Mouse (Mus musculus) urinary bladder, postnatal 36 days (tissue): ENCODE measurements around the gene Rnf38.

ENCODE experiments used
- DNase-seq, 2 experiments: peaks; one replicate each; pipeline ENCODE4 v3.0.0; 2022; ENCODE audit warnings: low spot score in 2 of 2, mixed read lengths in 1 of 2

Gene Rnf38

GRCm38 (mm10) chr4:44224141-44224540 lies 9.4 kb downstream of the Rnf38 start:
- no peak for DNase-seq

- DNase-seq, result no peak
These were observed 10.1 kb downstream of the Rnf38 start for GRCm38 (mm10) chr4:44223444-44223843.

- DNase-seq, result no peak
These were observed 16.7 kb downstream of the Rnf38 start for GRCm38 (mm10) chr4:44216797-44217442.

GRCm38 (mm10) chr4:44199968-44200367 lies 33.6 kb downstream of the Rnf38 start:
- no peak for DNase-seq

GRCm38 (mm10) chr4:44187431-44187830 lies 46.2 kb downstream of the Rnf38 start:
- DNase-seq, result no peak

- DNase-seq, result no peak
These were observed 49.7 kb downstream of the Rnf38 start for GRCm38 (mm10) chr4:44183862-44184261.

- DNase-seq, result peak in 1 of 2 experiments; percentile 62
These were observed 53.8 kb downstream of the Rnf38 start for GRCm38 (mm10) chr4:44179748-44180147.

GRCm38 (mm10) chr4:44173177-44173576 lies 60.4 kb downstream of the Rnf38 start:
- peak; percentile 26 to 51 for DNase-seq

- no peak for DNase-seq
These were observed 60.9 kb downstream of the Rnf38 start for GRCm38 (mm10) chr4:44172676-44173075.

GRCm38 (mm10) chr4:44169884-44170283 lies 63.7 kb downstream of the Rnf38 start:
- DNase-seq, result no peak

GRCm38 (mm10) chr4:44168816-44169215 lies 64.8 kb downstream of the Rnf38 start:
- no peak for DNase-seq

- DNase-seq, result peak; percentile 92 to 96
These were observed 65.3 kb downstream of the Rnf38 start for GRCm38 (mm10) chr4:44168231-44168647.

GRCm38 (mm10) chr4:44167397-44168121 lies 66.0 kb downstream of the Rnf38 start:
- DNase-seq, result peak; percentile 73 to 78

- DNase-seq, result no peak
These were observed 66.7 kb downstream of the Rnf38 start for GRCm38 (mm10) chr4:44166702-44167396.

- DNase-seq, result no peak
These were observed 69.0 kb downstream of the Rnf38 start for GRCm38 (mm10) chr4:44164621-44165020.

GRCm38 (mm10) chr4:44163034-44163433 lies 70.6 kb downstream of the Rnf38 start:
- DNase-seq, result no peak

GRCm38 (mm10) chr4:44160990-44161689 lies 72.4 kb downstream of the Rnf38 start:
- no peak for DNase-seq

- DNase-seq, result no peak
These were observed 73.8 kb downstream of the Rnf38 start for GRCm38 (mm10) chr4:44159839-44160238.

GRCm38 (mm10) chr4:44156481-44156880 lies 77.1 kb downstream of the Rnf38 start:
- DNase-seq, result no peak

GRCm38 (mm10) chr4:44154884-44155283 lies 78.7 kb downstream of the Rnf38 start:
- no peak for DNase-seq

- DNase-seq, result no peak
These were observed 80.7 kb downstream of the Rnf38 start for GRCm38 (mm10) chr4:44152904-44153303.

GRCm38 (mm10) chr4:44126805-44127204 lies 106.8 kb downstream of the Rnf38 start:
- no peak for DNase-seq
